Mouse (Mus musculus): Measurements from ENCODE around the gene Trhde.

Gene Trhde

DNA sequence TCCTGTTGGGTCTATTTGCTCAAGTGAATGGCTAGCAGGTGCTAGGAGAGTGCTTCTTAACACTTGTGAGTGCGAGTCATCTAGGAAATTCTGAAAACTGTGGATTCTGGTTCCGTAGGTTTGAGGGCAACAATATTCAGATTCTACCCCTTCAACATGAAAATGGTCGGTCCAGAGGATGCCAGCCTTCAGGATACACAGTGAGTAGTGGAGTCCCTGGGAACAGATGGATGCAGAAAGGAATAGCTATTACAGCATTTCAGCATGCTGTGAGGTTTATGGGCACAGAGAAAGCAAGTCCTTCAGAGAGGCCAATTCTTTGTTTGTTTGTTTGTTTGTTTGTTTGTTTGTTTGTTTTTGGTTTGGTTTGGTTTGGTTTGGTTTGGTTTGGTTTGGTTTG, 65.7 kb downstream of the Trhde start:
- DNase-seq (ENCODE audit: extremely low read depth, low read depth): no peak

DNA sequence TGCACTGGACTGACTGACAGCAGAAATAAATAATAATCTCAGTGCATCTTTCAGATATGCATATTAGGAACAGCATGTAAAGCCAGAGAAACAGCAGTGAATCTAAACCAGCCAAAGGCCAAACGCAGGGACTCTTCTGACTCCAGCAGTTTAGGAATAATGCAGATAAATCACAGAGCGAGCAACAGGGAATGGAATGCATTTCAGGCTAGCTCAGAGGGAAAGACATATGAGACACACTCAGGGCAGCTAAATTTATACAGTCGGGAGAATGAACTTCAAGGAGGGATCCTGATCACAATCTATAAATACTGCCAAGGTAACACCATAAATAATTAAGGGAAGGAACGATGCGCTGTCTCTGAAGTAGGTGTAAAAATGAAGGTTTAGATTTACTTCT, 66.4 kb downstream of the Trhde start:
- no peak for DNase-seq (ENCODE audit: extremely low read depth, low read depth)

DNA sequence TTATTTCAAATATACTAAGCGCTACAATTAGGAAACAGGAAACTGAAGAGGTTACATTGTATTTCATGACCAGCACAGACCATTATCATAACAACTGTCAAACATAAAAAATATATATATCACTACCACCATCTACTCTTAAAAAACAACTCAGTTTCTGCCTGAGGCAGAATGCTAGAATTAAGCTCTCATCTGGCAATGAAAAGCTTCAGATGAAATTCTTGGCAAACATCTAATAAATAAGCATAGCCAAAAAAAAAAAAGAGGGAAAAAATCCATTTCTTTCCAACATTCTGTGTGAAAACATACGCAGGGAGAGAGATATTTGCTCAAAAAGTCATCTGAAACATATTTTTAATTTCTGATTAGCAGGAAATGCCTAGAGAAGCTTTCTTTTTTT, 67.0 kb downstream of the Trhde start:
- DNase-seq (ENCODE audit: extremely low read depth, low read depth): no peak

DNA sequence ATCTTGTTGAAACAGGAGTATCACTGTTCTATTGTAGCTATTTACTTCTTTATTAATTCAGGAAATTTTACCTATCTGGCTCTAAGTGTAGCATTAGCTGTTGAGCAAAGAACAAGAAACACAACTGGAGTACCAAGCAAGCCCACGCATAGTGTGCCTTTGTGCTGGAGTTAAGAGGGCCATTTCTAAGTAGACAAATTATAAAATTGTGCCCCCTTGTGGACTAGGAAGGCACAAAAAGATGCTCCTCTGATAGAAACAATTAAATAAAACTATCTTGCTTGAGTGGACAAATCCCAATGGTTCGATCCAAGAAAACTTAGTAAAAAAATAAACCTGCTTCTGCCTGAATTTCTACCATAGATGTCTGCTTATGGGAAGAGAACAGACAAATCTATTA, 76.5 kb downstream of the Trhde start:
- DNase-seq (ENCODE audit: extremely low read depth, low read depth): no peak

DNA sequence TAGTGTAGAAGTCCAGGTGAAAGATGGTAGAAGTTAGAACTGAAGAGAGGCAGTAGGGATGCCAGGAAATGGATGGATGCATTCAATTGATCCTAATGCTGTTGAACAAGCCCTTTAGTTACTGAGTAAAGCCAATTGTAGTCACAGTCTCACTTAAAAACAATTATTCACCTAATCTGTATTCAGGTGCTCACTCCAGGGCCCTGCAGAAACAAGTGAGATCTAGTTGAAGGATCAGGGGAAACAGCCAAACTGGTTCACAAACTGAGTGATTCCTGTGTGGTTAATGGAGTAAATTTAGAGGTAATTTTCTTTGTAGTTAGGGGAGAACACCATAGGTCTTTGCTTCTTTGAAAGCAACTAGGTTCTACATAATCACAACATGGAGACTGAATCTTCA, 100.3 kb downstream of the Trhde start:
- DNase-seq (ENCODE audit: extremely low read depth, low read depth): no peak

DNA sequence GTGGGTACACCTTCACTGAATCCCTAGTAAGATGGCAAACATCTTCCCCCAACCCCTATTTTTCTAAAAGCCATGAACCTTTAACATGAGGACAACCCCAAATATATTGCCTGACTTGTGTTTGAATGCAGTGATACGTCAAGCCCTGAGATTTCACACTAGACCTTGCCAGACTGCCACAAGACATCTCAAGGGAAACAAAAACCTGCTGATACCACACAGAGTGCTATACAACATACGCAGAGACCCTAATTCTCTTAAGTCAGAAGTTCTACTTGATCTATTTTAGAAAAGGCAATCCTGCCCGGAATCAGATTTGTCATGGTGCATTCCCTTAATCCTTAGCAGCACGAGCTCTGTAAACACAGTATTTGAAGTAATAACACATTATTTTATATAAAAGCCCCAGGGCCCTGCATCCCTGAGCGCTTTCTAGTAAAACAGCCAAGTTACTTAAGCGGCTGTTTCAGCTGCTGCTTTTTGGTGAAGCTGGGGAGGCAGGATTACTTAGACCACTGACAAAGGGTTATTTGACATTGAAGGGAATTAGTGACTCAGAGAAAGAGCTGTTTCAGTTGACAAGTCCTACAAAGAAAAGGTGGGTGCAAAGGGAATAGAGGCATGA, 130.2 kb downstream of the Trhde start:
- no peak for DNase-seq (ENCODE audit: extremely low read depth, low read depth)

DNA sequence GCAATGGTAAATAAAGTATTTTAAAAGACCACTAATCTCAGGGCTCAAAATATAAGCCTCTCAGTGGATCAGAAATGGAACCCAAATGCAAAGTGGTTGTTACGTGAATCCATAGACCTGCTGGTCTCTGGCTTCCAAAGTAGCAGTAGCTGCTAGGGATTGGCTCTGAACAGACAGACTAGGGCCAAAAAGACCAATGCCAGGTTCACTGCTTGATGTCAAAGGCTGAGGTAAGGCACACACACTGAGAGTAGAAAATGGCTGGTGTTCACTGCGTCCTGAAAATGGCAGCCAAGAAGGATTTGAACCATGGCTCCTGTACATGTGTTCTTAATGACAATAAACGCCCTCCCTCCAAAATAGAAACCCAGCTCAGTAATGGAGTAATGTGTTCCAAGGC, 209.1 kb downstream of the Trhde start:
- no peak for DNase-seq (ENCODE audit: extremely low read depth, low read depth)

DNA sequence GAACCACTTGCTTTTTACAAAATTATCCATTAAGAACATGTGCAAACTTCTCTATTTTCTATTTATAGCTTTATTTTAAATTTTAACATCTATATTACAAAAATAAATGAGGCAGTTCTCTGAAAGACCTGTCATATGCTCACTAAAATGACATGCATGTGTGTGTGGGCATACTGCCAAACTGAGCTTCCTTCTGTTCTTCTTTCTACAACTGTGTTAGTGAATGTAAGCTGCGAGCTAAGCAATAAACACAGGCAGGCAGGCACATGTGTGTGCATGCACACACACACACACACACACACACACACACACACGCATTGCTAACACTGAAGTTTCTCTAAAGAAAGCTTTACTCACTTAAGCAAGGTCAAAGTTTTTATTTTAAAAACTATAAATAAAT, 223.2 kb downstream of the Trhde start:
- DNase-seq (ENCODE audit: extremely low read depth, low read depth): no peak

DNA sequence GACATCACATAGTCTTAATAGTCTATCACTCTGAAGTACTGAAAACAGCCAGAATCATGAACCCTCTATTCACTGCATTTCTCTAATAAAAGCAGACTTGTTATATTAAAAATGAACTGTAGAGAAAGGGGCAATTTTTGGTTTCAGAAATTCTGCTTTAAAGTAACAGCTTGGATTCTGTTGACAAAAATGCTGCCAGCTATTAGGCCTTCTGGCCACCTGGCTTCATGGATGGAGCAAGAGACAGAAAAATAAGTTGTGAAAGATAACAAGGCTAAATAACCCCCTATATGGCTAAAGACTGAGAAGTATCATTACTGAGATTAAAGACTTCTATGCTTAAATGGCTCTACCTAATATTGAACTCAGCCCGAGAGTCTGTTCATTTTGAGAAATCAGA, 234.2 kb downstream of the Trhde start:
- DNase-seq (ENCODE audit: extremely low read depth, low read depth): no peak

DNA sequence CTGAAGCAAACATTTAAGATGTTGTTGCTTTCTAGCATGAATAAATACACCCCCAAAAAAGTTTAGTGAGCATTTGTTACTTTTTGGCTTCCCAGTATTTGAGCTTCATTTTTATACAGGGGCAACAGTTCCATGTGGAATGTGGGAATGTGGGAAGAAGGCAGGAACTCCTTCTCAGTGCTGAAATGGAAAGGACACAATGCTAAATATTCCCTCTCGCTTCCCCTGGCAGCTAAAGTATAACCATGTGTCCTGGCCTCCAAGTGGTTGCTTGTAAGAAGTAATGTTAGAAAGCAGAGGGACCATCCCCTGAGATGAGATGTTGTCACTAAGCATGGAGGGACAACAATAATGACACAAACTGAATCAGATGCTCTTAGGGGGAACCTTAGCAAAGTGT, 292.9 kb downstream of the Trhde start:
- DNase-seq (ENCODE audit: extremely low read depth, low read depth): no peak

DNA sequence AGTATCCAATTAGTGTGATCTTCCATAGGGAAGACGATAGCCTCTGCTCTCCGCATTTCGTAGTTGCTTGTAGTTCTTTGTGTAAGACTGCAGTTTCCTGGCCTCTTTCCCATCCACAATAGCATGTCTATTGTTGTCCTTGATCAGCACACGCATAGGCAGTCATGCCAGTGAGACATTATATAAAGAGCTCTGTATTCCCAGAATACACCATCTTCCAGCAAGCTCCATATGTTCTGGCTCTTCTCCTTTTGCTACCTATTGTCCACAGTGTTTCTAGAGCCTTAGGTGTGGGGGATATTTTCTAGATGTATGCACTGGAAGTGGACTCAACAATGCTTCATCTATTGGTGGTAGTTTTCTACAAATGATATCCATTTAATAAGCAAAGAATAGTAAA, 313.3 kb downstream of the Trhde start:
- no peak for DNase-seq (ENCODE audit: extremely low read depth, low read depth)

DNA sequence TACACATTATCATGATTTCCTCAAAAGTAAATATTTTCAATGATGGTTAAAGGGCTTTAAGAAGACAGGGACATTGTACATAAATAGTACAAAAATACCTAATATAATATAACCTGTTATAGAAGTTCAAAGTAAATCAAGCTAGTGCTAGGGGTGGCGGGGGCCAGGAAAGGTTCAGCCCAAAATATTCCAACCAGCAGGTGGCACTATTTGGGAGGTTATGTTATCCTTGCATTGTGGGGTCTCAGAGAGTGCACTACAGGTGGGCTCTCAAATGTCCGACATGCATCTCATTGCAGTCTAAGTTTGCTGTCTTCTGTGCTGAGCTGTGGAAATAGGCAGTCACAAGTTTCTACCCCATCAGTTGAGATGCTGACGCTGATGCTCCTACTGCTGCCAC, 346.5 kb downstream of the Trhde start:
- DNase-seq (ENCODE audit: extremely low read depth, low read depth): no peak

DNA sequence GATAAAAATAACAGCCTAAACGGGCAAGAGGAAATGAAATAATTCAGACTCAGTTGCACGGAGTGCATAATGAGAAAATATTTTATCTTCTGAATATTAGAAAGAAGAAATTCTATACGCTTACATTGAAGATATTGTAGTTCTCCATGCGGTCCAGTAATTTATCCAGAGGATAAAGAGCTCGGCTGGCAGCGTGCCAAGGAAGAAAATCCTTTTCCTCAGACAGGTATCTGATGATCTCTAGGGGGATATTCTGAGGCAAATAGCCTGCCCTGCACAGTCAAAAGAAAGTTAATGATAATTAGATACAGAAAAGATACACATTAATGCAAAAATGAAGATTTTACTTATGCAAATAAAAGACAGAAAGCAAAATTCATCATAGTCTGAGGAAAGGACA, 354.0 kb downstream of the Trhde start:
- no peak for DNase-seq (ENCODE audit: extremely low read depth, low read depth)

DNA sequence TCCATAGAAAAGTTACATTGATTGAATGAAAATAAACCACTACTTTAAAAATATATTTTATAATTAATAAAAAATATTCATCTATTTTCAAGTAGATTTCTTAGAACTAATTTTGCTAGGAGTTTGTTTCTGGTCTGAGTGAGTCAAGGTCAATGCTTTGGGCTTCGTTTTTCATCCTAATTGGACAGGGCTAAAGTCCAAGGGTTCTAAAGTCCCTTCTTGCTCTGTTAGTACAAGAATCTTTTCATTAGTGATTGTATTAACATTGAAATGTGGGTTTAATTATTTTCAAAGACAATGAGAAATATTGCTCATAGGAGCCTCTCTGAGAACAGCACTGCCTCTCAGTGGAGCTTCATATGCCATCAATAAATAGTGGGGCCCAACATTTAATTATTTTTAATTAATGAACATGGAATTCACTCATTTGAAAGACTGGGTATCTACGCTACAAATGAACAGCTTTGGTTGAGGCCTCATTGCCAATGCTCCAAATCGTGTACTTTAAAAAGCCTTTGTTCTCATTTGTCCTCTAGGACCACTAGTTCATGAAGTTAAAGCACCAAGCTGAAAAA, 383.1 kb downstream of the Trhde start:
- no peak for DNase-seq (ENCODE audit: extremely low read depth, low read depth)

DNA sequence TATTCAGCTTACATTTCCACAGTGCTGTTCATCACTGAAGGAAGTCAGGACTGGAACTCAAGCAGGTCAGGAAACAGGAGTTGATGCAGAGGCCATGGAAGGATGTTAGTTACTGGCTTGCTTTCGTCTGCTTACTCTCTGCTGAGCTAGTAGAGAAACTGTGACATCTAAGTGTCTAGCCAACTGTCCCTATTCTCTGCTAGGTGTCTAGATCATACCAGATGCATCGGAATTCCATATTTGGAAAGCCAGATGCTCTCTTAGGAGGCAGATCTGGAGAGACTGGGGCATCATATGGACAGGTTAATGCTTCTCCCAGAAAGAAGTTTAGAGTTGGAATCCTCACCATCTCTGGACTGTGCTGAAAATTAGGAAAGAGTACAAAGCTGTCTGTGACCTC, 386.4 kb downstream of the Trhde start:
- DNase-seq (ENCODE audit: extremely low read depth, low read depth): no peak

DNA sequence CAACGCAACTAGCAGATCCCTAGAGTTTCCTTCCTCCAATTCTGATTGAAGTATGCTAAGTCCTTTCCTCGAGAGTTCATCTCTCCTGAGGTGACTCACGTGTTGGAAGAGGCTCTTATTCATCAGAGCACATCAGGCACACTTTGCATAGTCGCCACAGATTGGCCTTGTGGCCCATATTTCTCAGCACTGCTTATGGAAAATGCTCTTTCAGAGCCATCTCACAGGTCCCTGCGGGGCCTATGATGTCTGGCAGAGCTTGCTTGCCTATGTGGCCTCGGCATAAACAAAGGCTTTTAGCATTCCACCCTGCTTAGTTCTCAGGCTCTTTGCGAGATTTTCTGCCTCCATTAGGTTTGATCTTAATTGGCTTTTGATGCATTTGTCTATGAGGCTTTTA, 396.8 kb downstream of the Trhde start:
- no peak for DNase-seq (ENCODE audit: extremely low read depth, low read depth)

DNA sequence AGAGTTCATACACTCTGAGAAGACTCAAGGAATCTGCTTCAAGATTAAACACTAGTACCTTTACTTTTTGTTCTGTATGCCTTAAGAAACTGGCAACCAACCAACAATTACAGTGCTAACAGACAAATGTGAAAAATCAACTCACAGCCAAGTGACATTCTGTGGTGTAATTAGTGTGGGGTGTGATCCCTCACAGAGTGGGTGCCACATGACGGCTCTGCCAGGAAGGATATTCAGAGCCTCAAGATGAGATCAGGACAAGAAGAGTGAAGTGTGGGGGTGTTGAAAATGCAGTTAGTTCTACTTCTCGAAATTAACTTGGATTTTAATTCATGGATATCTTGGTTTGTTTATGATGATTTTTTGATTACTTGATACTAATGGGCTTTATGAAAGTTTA, 398.3 kb downstream of the Trhde start:
- no peak for DNase-seq (ENCODE audit: extremely low read depth, low read depth)

DNA sequence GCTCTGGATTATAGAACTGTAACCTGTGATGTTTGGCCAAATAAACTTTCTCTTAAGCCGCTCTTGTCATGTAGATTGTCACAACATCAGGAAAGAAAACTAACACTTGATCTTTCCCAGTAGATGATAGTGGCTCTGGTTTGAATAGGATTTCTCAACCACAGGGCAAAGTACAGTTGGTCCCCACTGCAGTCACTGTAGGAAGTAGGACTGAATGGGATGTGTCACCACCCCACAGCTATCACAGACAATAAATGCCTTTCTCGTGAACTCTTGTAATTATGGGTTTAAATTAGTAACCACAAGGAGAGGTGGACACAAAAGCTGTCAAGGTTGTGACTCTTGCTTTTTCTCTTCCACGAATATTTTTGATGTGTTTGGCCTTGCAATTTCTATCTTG, 431.3 kb downstream of the Trhde start:
- DNase-seq (ENCODE audit: extremely low read depth, low read depth): no peak

DNA sequence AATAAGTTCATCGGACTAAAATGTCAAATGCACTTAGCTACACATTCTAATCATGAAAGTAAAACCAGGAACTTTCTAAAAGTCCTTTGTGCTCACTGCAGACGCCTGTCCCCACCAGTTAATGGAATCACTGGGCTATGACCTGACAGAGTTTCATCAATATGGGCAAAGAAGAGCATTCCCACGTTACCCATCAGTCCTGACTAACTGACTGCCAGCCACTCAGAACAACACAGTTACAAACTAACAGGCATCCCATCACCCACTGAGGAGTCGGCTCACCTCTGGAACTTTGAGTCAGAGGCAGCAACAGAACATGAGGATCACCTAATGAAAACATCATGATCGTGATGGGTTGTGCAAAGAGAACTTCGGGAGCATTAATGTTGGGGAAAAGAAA, 438.7 kb downstream of the Trhde start:
- DNase-seq (ENCODE audit: extremely low read depth, low read depth): no peak

DNA sequence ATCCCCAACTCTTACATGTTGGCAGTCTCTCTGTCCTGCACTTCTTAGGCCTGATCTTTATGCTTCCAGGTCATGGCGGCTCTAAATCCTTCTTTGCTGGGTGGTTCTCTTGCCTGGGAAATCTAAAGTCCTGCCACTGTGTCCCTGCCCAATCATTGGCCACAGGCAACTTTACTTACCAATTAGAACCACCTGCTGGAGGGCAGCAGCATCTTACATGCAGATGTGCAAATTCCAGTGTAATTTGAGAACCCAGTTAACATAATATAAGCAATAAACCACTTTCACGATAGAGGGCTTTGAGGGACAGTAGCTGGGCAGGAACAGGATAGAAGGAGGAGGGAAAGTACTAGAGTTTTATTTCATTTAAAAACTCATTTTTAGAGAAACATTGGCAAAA, 439.5 kb downstream of the Trhde start:
- no peak for DNase-seq (ENCODE audit: extremely low read depth, low read depth)
